Mouse (Mus musculus) forebrain, embryonic 10.5 days (tissue): ENCODE data around the gene Ipmk. TPM values are rescaled to one million over a fixed set of nuclear protein-coding genes. Genes with fewer than 3 reads are reported as not detected.

Experiments
- DNase-seq: peaks from one replicate; pipeline ENCODE4 v3.0.0-alpha.2; 2017; ENCODE audit warnings: low spot score; ENCODE audit errors: extremely low spot score
- H3K27ac ChIP-seq: fragments of 300-500 bp; sonication (generic); 2 replicates; pipeline ENCODE4 v1.5.1; 2016; ENCODE audit warnings: mild to moderate bottlenecking
- H3K27me3 ChIP-seq: fragments of 300-500 bp; sonication (generic); 2 replicates; pipeline ENCODE4 v1.6.1; 2016; ENCODE audit warnings: mild to moderate bottlenecking; ENCODE audit not compliant: poor library complexity, severe bottlenecking
- H3K36me3 ChIP-seq: fragments of 300-500 bp; sonication (generic); replicated peaks from 2 replicates; pipeline ENCODE4 v1.6.1; 2016; ENCODE audit warnings: mild to moderate bottlenecking, moderate library complexity
- H3K4me1 ChIP-seq: fragments of 300-500 bp; sonication (generic); 2 replicates; pipeline ENCODE4 v1.6.1; 2016
- H3K4me3 ChIP-seq: fragments of 300-500 bp; sonication (generic); 2 replicates; pipeline ENCODE4 v1.5.1; 2016; ENCODE audit warnings: mild to moderate bottlenecking, moderate library complexity
- H3K9me3 ChIP-seq: fragments of 300-500 bp; sonication (generic); 2 replicates; pipeline ENCODE4 v1.6.1; 2016; ENCODE audit warnings: mild to moderate bottlenecking, moderate library complexity
- WGBS: fragments of 180-500 bp; shearing (Covaris S2); methylation state at CpG from one replicate; pipeline ENCODE4 v1.1.7; 2016; 5-methylcytosine and 5-hydroxymethylcytosine counted together
- polyA plus RNA-seq: library from polyadenylated mRNA; unstranded; fragments of >200 nt; fragmentation: Nextera tagmentation; extraction: Ambion mirVana; gene quantifications from 2 replicates; pipeline ENCODE4 v1.2.1, GENCODE M21; 2016

Ipmk gene
- polyA plus RNA-seq, 1 experiment from 2014 or later = 21.1 TPM

DNA sequence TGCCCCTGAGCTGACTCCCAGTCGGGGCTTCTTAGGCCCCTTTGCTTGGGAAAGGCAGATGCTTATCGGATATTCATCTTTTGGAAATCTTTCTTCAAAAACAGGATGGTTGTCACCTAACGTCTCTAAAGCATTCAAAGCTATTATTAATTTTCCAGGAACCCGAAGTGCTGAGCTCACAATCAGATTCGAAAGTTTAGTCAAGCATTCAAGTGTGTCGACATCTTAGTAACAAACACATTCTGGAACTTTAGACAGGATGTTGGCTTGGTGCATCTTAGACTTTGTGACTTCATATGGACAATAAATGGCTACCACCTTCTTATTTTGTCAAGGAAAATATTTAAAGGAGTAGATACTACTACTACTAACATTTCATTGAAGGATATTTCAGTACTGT, 19.2 kb upstream of the Ipmk start:
- peaks cover 48% of the 10 kb centered on the region for H3K36me3 ChIP-seq
- no peak overlapping the region for H3K27ac ChIP-seq
- H3K9me3 ChIP-seq = no peaks in the 10 kb centered on the region
- no peaks in the 10 kb centered on the region for H3K4me1 ChIP-seq
- H3K4me3 ChIP-seq = no peak overlapping the region
- no peaks in the 10 kb centered on the region for H3K27me3 ChIP-seq
- 90% methylated on average over 6 of the region's 6 CpGs for WGBS
- DNase-seq = no peak

DNA sequence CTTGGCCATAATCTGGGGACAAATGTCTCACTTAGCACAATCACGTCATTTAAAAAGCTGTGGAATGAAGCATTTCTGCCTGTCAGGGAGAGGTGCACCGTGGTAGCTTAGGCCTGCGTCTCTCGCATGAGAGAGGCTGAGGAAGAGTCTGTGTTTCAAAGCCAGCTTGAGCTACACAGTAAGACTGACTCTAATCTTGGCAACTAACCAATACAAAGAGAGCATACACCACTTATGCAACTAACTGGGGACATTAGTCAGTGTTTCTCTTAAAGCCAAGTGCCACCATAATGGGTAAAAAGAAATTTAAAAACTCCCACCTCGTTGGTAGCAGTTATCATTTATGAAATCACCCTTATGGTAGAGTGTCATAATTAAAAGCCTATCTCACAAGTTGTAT, 18.7 kb upstream of the Ipmk start:
- WGBS = 94% methylated on average over 5 of the region's 5 CpGs
- H3K4me3 ChIP-seq = no peak overlapping the region

DNA sequence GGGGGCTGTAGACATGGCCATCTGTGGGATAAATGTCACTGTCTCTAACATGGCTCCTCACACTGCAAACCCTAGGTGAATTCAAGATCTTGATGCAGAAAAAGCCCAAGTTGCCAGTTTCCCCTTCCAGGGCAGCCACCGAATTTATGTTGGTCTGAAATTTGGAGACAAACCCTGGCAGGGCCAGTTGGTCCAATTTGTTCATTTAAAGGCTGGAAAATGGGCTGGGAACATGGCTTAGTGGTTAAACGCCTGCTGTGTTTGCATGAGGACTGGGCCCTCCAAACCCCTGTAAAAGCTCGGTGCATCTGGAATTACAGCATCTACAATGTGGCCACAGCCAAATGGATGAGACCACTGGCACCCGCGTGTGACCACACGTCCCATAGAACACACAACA, 18.3 kb upstream of the Ipmk start:
- Histone ChIP-seq H3K9me3 (no peaks in the 10 kb centered on the region), H3K4me3 (no peak overlapping the region), H3K4me1 (no peaks in the 10 kb centered on the region), H3K27ac (no peak overlapping the region), H3K36me3 (peaks cover 57% of the 10 kb centered on the region), H3K27me3 (no peaks in the 10 kb centered on the region)
- no peak for DNase-seq
- WGBS = 95% methylated on average over 6 of the region's 6 CpGs

More for the DNA sequence above, 18.7 kb upstream of the Ipmk start:
- Histone ChIP-seq H3K9me3 (no peaks in the 10 kb centered on the region), H3K27ac (no peak overlapping the region), H3K36me3 (peaks cover 53% of the 10 kb centered on the region), H3K4me1 (no peaks in the 10 kb centered on the region), H3K27me3 (no peaks in the 10 kb centered on the region)
- DNase-seq = no peak

- no peaks in the 10 kb centered on the region for H3K9me3 ChIP-seq
- 96% methylated on average over 12 of the region's 12 CpGs for WGBS
- H3K27me3 ChIP-seq = no peaks in the 10 kb centered on the region
- H3K36me3 ChIP-seq = peaks cover 65% of the 10 kb centered on the region
- no peak overlapping the region for H3K4me3 ChIP-seq
- H3K27ac ChIP-seq = no peak overlapping the region
- DNase-seq = no peak
- H3K4me1 ChIP-seq = no peaks in the 10 kb centered on the region
These were observed 17.5 kb upstream of the Ipmk start for GRCm38 (mm10) chr10:71330070-71330469.

DNA sequence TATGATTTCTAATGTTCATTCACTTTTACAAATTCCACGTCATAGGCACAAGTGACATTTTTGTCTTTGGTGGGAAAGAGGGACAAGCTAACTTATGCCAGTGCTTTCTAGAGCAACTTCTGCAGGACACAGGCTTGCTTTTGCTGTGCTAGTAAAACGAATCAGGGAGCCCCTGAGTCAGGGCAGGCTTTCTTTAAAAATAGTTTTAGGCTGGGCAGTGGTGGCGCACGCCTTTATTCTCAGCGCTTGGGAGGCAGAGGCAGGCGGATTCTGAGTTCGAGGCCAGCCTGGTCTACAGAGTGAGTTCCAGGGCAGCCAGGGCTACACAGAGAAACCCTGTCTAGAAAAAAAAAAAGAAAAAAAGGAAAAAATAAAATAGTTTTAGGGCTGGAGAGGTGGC, 15.7 kb upstream of the Ipmk start:
- H3K27me3 ChIP-seq = no peaks in the 10 kb centered on the region
- DNase-seq = no peak
- H3K4me1 ChIP-seq = no peaks in the 10 kb centered on the region
- H3K27ac ChIP-seq = no peak overlapping the region
- H3K36me3 ChIP-seq = peaks cover 78% of the 10 kb centered on the region
- H3K9me3 ChIP-seq = no peaks in the 10 kb centered on the region
- no peak overlapping the region for H3K4me3 ChIP-seq
- WGBS = 95% methylated on average over 7 of the region's 7 CpGs

GRCm38 (mm10) chr10:71332376-71332775, 15.2 kb upstream of the Ipmk start:
- H3K27ac ChIP-seq = no peak overlapping the region
- H3K36me3 ChIP-seq = peaks cover 78% of the 10 kb centered on the region
- 93% methylated on average over 4 of the region's 4 CpGs for WGBS

GRCm38 (mm10) chr10:71332859-71333258, 14.7 kb upstream of the Ipmk start:
- WGBS = 95% methylated on average over 9 of the region's 9 CpGs
- Histone ChIP-seq H3K9me3 (no peaks in the 10 kb centered on the region), H3K27me3 (no peaks in the 10 kb centered on the region), H3K27ac (no peak overlapping the region), H3K4me3 (no peak overlapping the region), H3K36me3 (peaks cover 75% of the 10 kb centered on the region), H3K4me1 (no peaks in the 10 kb centered on the region)
- DNase-seq = no peak

More at GRCm38 (mm10) chr10:71332376-71332775, 15.2 kb upstream of the Ipmk start:
- Histone ChIP-seq H3K4me3 (no peak overlapping the region), H3K9me3 (no peaks in the 10 kb centered on the region), H3K4me1 (no peaks in the 10 kb centered on the region), H3K27me3 (no peaks in the 10 kb centered on the region)
- DNase-seq = no peak

DNA sequence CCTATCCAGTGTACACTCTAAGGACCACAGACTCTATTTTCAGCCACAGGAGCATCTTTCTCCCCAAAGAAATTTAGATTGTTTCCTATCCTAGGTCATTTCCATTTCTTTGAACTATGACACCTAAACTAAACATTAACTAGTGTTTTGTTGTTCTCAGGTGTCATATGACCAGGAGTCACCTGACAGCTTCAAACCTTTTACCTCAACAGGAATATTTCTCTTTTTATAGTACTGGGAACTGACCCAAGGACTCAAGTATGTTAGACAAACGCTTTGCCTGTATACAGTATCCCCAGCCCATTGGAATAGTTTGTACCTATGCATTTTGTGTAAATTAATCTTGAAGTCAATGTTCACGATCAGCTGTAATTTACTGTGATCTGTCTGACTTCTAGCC, 9.8 kb upstream of the Ipmk start:
- Histone ChIP-seq H3K36me3 (peaks cover 40% of the 10 kb centered on the region), H3K27ac (no peak overlapping the region), H3K4me3 (no peak overlapping the region), H3K4me1 (peaks cover 4% of the 10 kb centered on the region; the same call in 1 of the 2 replicates), H3K27me3 (no peaks in the 10 kb centered on the region), H3K9me3 (no peaks in the 10 kb centered on the region)
- no peak for DNase-seq
- 90% methylated on average over 2 of the region's 2 CpGs for WGBS

- no peaks in the 10 kb centered on the region for H3K27me3 ChIP-seq
- no peak overlapping the region for H3K27ac ChIP-seq
- no peak overlapping the region for H3K4me3 ChIP-seq
- no peak for DNase-seq
- H3K36me3 ChIP-seq = peaks cover 34% of the 10 kb centered on the region
- peaks cover 9% of the 10 kb centered on the region for H3K4me1 ChIP-seq
- 94% methylated on average over 8 of the region's 8 CpGs for WGBS
- no peaks in the 10 kb centered on the region for H3K9me3 ChIP-seq
These were observed 9.2 kb upstream of the Ipmk start for GRCm38 (mm10) chr10:71338156-71338905.

- 74% methylated on average over 4 of the region's 4 CpGs for WGBS
- no peaks in the 10 kb centered on the region for H3K27me3 ChIP-seq
- H3K4me1 ChIP-seq = peaks cover 18% of the 10 kb centered on the region
- H3K27ac ChIP-seq = no peak overlapping the region
- no peaks in the 10 kb centered on the region for H3K9me3 ChIP-seq
- H3K36me3 ChIP-seq = peaks cover 22% of the 10 kb centered on the region
- no peak overlapping the region for H3K4me3 ChIP-seq
- DNase-seq = no peak
These were observed 8.1 kb upstream of the Ipmk start for GRCm38 (mm10) chr10:71339463-71339862.

- Histone ChIP-seq H3K9me3 (no peaks in the 10 kb centered on the region), H3K36me3 (peaks cover 15% of the 10 kb centered on the region), H3K4me3 (no peak overlapping the region), H3K4me1 (peaks cover 22% of the 10 kb centered on the region), H3K27me3 (no peaks in the 10 kb centered on the region), H3K27ac (no peak overlapping the region)
- DNase-seq = no peak
- 86% methylated on average over 2 of the region's 2 CpGs for WGBS
These were observed 7.4 kb upstream of the Ipmk start for GRCm38 (mm10) chr10:71340195-71340594.

GRCm38 (mm10) chr10:71341290-71341689, 6.3 kb upstream of the Ipmk start:
- peaks cover 4% of the 10 kb centered on the region; the same call in 1 of the 2 replicates for H3K36me3 ChIP-seq
- 95% methylated on average over 9 of the region's 9 CpGs for WGBS

GRCm38 (mm10) chr10:71342030-71342805, 5.3 kb upstream of the Ipmk start:
- H3K27ac ChIP-seq = no peak overlapping the region
- 89% methylated on average over 7 of the region's 7 CpGs for WGBS
- no peak for DNase-seq

More at GRCm38 (mm10) chr10:71341290-71341689, 6.3 kb upstream of the Ipmk start:
- H3K4me1 ChIP-seq = peaks cover 26% of the 10 kb centered on the region
- H3K4me3 ChIP-seq = no peak overlapping the region
- no peaks in the 10 kb centered on the region for H3K9me3 ChIP-seq
- H3K27me3 ChIP-seq = no peaks in the 10 kb centered on the region
- H3K27ac ChIP-seq = no peak overlapping the region
- no peak for DNase-seq

More at GRCm38 (mm10) chr10:71342030-71342805, 5.3 kb upstream of the Ipmk start:
- Histone ChIP-seq H3K9me3 (no peaks in the 10 kb centered on the region), H3K27me3 (no peaks in the 10 kb centered on the region), H3K4me1 (peaks cover 35% of the 10 kb centered on the region), H3K36me3 (0 out of 2 replicates have a peak, but pooled peaks cover 3% of the 10 kb centered on the region), H3K4me3 (no peak overlapping the region)
